Mouse (Mus musculus): ENCODE measurements at regions not wholly inside any gene's neighbourhood (a gene's known extent, or its start where the extent isn't known, plus 50 kb on each side); places are given as distances from the start of the nearest gene placed in this dataset.

DNA sequence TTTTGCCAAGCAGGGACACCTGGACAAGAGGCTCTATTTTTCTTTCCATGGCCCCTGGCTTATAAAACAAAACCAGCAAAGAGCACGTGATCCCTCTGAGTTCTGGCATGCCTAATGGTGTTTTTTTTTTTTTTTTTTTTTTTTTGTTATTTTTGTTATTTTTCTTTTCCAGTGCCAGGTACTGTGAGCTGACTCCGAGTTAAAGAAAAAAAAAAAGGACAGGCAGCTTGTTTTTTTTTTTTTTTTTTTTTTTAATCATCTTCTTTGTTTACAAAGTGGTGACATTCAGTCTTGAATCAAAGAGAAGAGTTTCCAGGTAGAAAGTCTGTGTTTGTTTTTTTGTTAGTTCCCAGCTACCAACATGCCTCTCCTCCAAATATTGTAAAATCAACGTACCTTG is 263.8 kb downstream of the Bcl11a start:
- DNase-seq (ENCODE audit: low spot score), result no peak

DNA sequence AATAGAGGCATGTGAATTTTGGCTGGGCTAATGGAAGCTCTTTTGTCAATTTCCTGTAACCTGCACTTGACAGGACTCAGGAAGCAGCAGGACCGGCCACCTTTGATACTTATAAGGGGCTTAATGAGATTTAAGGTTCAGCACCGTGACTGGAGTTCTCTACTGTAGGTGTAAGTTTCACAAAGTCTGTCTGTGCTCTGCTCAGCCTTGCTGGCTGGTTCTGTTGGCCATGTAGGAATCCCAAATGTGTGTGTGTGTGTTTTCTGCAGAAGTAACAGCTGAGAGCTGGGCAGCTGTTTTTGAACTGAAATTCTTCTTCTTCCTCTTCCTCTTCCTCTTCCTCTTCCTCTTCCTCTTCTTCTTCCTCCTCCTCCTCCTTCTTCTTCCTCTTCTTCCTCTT is 264.3 kb downstream of the Bcl11a start:
- DNase-seq (ENCODE audit: low spot score), result no peak

DNA sequence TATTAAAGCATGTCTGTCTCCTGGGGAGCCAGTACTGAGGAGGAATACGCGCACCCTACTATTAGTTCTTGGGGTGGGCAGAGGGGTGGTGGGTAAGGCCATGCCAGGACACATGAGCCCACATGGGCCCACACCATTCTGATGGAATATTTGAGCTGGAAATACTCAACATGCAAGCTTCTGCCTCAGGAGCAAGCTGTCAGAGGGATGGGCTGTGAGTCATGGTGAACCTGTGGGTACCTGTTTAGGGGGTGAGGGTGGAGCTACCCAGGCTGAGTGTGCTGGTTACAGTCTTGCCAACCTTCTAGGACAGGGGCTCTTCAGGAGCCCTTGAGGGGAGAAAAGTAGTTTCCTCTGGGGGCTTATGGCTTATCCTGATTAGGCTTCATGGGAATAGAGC is 264.9 kb downstream of the Bcl11a start:
- no peak for DNase-seq (ENCODE audit: low spot score)

DNA sequence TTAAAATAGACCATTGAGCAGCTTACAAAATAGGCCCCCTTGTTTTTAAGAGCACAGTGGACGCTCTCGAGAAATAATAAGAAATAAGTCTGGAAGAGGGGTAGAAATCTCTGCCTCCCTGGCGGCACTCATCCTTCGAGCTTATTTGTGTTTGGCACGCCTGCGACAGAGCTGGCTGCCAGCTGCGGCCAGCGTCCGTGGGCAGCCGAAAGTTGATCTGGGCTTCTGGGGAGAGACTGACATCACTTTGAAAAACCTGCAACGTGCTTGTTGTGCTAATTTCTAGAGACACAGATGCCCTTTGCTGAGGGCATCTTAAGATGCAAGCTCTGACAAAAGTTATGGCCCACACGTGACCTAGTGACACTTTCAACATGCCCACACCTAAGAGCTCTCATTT is 269.4 kb downstream of the Bcl11a start:
- DNase-seq (ENCODE audit: low spot score), result no peak

DNA sequence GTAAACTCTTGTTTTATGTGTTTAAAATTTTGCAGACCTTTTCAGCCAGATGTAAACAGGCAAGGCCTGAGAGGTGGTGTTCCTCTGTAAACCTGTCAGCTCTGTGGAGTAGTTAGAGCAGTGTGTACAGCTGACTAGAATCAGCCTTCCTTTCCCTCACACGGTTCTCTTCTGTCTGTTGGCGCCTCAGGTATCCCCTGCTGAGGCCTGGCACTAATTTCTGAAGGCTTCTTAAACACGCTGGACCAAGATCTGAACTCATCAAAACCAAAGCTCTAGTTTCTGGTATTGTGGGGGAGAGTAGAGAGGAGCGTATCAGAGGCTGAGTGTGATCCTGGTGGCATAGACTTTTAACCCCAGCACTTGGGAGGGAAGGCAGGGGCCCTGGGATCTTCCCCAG is 270.9 kb downstream of the Bcl11a start:
- no peak for DNase-seq (ENCODE audit: low spot score)

DNA sequence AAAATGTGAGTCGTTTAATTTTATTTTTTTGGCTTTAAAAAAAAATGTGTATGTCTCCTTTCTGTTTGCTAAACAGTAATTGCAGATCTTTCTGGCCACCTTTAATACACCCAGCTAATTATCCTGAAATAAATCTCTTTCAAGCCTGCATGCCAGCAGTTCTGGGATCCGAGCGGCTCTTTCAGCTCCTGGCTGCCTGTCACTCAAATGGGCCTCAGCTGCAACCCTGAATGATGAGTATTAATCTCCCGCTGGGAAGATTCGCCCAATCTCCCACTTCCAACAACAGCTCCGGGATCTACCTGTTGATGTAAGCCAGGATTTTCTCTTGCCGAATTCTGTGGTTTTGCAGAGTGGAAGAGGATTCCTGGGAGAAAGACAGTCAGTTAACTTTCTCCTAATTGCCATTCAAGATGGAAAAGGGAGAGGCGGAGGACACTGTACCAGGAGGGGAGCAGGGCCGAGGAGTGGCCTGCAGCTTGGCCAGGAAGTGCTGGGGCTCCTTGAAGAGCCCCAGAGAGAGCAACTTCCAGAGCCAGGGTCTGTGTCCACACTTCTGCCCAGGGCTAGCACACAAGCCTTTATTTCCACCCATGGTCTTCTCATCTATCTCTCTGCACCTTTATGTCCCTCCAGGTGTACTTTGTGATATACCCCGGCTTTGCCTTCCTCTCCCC is 272.2 kb downstream of the Bcl11a start:
- no peak for DNase-seq (ENCODE audit: low spot score)

DNA sequence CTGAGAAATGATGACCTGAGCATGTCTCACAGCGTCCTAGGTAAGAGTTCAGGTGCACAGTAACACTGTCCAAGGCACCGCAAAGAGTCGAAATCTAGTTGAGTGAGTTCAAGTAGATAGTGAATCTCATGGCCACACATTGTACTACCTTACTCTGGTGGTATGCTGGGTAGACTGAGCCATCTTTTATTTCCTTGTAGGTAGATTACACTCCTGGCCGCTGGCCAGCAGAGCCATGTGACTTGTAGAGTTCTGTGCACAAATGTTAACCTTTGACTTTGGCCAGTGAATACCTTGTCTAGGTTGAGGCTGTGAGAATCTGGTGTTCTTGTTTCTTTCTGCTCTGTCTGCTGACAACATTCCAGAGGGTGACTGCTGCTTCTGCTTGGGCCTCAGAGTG is 273.0 kb downstream of the Bcl11a start:
- no peak for DNase-seq (ENCODE audit: low spot score)

DNA sequence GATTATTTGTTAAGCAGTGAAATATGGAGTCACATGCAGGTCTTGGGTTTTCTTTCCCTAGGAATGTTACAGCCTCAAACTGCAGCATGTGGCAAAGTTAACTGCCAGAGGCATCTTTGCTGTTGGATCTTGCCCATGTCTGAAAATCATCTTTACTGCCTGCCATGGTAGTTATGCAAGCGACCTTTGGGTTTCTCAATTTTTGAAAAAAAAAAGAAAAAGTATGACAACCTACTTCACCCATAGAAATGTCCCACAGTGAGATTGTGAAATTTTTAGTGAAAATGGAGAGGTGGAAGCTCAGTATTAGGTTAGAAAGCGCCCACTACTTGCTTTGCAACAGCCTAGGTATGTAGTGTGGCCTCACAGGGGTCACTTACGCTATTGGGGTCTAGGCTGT is 274.2 kb downstream of the Bcl11a start:
- DNase-seq (ENCODE audit: low spot score), result no peak

DNA sequence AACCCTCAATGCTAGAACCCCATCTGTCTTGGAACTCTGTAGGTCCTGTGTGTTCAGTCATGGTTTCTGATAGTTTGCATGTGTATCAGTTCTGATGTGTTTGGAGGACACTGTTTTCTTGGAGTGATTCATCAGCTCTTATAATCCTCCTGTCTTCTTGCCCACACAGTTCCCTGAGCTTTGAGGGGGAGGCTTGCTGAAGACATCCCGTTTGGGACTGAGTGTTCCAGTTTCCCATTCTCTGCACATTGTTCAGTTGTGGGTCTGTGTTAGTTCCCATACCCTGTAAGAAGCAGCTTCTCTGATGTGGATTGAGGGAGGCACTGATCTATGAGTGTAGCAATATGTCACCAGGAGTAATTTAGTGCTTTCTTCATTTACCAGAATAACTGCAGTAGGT is 275.2 kb downstream of the Bcl11a start:
- DNase-seq (ENCODE audit: low spot score), result no peak

DNA sequence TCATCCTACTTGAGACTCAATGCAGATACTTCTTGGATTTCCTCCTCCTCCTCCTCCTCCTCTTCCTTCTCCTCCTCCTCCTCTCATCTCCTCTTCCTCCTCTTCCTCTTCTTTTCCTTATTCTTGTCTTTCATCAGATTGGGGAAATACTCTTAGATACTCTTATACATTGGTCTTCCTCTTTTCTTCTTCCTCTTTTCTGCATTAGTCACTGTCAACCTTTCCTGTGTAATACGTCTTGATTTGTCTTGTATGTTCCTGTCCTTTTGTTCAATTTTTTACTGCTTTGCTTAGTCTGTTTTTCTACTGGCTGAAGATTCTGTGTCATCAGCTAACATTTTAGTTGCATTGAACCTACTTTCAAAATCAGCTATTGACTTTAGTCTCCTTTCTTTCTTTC is 279.5 kb downstream of the Bcl11a start:
- no peak for DNase-seq (ENCODE audit: low spot score)

DNA sequence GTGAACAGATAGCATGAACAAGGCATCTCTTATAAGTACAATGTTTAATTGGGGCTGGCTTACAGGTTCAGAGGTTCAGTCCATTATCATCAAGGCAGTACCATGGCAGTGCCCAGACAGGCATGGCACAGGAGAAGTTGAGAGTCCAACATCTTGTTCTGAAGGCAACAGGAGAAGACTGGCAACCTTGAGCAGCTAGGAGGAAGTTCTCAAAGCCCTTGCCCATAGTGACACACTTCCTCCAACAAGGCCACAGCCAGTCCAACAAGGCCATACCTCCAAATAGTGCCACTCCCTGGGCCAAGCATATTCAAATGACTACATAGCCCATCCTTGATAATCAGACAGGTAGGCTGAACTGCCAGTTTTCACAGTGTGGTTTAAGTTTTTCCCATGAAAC is 281.2 kb downstream of the Bcl11a start:
- DNase-seq (ENCODE audit: low spot score), result no peak

DNA sequence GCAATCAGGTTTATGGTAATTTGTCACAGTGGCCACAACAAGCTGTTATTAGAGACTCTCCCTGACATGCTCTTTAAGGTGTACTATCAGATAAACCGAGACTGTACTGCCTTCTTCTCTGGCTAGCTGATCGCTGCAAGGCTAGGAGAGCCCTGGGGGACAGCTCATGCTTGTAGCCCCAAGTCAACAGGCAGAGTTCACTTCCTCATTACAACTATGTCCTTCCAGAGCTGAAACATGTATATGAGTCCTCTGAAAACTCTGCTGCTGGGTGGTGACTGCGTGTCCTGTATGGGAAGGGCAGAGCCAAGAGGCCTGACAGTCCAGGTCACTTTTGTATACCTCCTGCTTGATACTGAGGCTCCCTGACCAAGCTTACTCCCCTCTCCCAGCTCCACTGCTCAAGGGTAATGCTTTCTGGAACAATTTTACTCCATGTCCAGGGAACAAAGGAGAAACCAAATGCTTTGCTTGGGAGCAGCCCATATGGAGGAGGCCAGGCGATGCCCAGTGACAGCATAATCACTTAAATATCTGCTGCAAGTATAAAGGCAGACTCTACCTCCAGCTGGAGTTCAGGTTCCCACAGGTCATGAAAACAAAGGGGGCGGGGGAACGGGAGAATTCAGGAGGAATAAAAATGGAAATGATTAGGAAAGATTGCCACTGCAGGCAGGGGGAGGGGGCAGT is 284.3 kb downstream of the Bcl11a start:
- DNase-seq (ENCODE audit: low spot score), result no peak

DNA sequence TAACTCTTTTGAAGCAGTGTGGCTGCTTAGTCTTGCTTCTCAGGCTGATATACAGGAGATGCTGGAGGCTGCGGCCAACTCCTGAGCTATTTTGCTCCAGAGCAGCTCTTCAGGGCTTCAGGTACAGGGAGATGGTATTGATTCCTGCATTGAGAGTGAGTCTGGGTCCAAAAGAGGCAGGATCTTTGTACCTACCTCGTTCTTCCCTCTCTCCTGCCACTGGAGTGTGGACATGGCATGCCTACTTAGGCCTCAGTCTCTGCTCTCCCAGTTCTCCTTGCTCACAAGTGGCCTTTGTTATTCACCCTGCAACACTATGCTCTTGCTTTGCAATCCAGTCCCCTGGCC is 284.8 kb downstream of the Bcl11a start:
- no peak for DNase-seq (ENCODE audit: low spot score)

DNA sequence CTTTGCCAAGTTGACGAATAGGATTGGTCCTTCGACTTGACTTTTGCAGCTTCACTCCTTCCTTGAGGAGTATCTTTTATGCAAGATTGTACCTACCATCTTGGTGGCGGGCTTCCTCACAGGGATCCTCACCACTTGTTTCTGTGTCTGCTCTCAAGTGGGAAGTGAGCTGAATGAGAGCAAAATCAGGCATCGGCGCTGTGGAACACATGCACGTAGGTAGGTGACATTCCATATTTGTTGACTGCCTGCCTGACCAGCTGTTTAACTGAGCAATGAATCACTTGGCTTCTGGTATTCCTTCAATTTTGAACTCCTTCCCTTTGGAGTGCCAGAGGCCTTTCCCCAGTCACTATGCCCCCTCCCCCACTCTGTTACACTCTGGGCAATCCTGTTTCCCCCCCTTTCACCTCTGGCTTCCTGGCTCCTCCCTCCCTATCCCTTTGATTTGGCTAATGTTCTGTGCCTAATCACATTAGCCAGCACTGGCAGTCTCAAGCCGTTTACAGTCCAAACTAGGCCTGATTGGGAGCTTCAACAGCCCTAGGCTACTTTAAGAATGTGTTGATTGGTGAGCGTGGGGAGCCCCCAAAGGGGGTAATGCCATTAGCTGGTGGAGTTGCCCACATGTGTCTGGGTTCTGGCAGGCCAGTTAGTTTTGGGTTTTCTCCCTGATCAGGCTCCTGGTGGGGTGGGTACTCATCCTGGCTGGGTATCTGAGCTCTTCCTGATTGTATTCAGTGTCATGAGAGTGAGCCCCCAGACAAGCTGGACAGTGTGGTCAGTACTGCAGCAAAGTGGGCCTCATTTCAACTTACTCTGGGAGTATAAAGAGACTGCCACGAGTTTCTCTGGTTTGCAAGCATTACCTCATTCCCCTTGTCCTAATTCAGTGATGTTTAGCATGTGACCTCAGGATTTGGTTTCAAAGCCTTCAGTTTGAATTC is 285.8 kb downstream of the Bcl11a start:
- DNase-seq (ENCODE audit: low spot score), result no peak

DNA sequence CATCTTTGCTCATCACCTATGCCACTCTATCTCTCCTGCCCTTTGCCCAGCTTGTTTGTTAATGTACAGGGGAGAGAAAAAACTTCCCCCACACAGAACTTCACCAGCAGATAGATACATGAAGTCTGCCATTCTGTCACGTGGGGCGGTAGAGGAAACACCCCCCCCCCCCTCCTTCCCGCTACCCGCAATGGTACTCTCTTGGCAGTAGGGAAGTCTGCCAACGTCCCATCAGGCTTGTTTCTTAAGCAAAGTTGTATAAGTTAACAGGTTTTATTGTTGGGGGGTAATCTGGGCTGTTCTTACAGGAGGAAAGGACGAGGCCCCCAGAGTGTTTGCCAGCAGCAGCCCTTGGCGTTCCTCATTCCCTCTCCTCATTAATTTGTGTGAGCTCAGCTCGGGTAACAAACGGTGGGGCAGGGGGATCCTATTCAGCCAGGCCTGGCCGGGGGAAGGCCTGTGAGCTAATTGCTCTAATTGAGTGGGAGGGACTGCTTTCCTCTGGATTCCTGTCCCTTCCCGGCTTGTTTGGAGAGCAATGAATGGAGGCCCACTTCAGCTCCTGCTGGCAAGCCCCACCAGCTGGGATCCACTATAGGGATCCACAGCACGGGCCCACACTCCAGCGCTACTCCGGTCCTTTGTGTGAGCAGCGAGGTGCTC is 292.5 kb downstream of the Bcl11a start:
- no peak for DNase-seq (ENCODE audit: low spot score)

DNA sequence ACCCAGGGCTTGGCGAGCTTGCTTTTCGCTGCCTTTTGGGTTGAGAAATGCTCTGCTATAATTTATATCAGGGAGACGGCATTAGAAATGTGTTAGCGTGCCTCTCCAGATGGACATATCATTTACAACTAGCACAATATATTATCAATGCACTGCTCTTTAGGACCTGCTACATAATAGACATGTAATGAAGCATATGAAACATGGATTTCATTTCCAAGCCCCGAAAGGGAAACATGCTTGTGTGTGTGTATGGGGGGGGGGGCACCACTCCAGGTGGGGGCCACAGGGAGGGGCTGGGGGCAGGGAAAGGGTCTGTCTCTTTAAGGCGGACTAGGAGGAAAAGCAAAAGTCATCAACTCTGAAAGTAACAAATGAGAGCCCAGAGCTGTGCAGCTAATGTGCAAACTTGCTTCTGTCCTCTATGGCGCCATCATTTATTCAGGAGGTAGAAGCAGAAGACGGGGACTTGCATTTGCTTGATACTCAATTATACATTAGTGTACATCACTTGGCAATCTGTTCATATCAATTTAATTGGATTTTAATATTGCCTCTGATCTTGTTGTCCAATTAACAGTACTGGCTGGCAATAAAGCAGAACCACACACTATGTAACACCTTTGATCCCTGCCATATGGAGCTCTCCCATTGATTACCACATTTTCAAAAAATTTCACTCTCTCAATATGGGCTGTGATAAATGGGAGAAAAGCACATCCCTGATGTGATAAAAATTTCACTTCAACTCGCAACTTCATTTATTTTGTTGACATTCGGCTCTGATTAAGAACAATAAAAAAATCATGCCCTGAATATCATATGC is 293.2 kb downstream of the Bcl11a start:
- DNase-seq (ENCODE audit: low spot score), result no peak

DNA sequence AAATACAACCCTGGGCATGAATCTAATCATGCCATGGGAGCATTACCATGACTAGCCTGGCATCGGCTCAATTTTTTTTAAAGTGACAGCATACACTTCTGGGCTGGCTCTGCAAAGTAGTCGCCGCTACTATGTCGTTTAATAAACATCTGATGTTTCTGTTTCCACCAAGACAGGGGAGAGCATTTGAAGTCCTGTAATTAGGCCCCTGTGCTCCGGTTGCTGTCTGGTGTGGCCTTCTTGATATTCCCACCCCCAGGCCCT is 293.8 kb downstream of the Bcl11a start:
- DNase-seq (ENCODE audit: low spot score), result no peak

DNA sequence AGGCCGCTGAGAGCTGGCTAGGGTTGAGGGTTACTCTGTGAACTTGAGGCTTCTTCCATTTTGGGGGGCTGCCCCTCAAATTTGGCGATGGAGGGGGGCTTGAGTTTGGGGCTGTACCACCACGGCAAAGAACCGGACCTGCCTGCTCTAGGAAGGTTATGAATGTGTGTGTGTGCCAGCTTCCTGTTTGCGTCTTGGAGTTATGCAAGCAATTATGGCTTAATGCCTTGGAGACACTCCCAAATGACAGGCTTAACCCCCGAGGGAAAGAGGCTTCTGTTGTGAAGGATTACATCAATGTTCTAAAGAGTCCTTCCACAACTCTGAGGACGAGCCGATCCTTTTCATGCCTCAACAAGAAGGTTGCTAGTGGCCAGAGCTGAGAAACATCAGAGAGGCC is 294.1 kb downstream of the Bcl11a start:
- no peak for DNase-seq (ENCODE audit: low spot score)

DNA sequence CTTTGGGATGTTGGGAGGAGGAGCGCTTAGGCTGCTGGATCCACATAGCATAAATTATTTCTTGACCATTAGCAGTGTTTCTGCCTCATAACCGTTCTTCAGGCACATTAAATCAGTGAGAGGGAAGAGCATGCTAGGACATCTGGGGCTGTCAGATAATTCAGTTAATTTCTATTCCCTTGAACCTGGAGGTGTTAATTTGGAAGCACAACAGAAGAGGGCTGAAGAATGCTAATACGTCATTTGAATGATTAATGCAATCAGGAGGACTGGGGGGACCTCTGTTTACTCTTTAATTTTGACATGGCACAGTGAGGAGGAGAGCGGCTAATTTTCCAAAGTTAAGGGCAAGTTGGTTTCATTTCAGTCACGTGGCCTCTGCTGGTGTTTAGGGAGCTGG is 294.8 kb downstream of the Bcl11a start:
- no peak for DNase-seq (ENCODE audit: low spot score)

DNA sequence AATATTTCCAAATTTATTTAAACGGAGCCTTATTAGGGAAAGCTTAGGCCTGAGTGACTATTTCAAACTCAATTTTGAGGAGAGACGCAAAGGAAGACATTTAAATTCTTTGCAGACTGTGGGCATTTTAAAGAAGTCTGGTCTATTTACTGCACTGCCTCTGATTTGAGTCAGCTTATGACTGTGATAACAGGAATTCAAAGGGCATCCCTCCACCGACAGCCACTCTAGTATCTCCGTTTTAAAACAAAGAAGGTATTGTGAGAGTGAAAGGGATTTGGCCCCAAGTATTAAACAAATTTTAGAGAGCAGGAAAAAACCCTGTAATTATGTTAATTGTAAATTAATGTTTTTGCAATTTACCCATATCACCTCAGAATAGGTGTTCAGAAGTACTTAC is 295.4 kb downstream of the Bcl11a start:
- no peak for DNase-seq (ENCODE audit: low spot score)

DNA sequence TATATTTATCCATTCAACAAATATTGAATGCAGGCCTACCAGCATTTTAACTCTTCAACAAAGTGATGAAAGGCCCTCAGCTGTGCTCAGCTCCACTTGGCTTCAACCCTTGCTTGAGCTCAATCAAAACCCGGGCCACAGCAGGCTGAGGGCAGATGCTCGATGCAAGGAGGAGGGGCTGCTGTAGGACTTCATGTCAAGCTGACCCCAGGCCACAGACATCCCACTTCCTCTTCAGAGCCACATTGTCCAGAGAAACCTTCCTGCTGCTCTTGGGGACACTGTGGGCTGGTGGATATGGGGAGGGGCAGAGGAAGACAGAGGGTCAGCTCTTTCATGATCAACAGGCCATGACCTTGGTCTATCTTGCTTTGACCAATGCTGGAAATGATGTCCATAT is 299.7 kb downstream of the Bcl11a start:
- no peak for DNase-seq (ENCODE audit: low spot score)

DNA sequence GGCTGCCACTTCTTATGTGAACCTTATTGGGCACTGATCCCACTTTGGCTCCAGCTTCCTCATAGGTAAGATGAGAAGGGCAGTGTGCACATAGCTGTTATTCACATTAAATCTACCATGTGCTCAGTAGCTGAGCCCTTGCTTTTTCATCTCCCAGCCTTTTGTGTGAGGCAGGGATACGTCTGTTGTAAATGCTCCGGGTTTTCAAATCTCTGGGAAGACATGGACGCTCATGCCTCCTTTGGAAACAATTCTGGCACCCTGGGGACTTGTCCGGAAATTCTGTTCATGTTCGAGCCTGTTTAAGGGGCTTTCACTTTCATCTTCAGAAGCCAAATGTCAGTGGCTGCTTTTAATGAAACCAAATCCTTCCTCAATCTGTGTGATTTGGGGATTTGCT is 312.7 kb downstream of the Bcl11a start:
- DNase-seq (ENCODE audit: low spot score), result no peak

Measured in c-Kit-positive CD71-positive TER-119-positive erythroid progenitor cells, embryonic 14.5 days (primary cell).